Mouse (Mus musculus): ENCODE measurements at regions not wholly inside any gene's neighbourhood (a gene's known extent, or its start where the extent isn't known, plus 50 kb on each side); places are given as distances from the start of the nearest gene placed in this dataset.

- no peaks in the 10 kb centered on the region for H3K27me3 ChIP-seq (ENCODE audit: insufficient read depth, low read length)
- no peaks in the 10 kb centered on the region for H3K4me1 ChIP-seq (replicated peaks; ENCODE audit: low read depth, low read length)
- H3K9me3 ChIP-seq (ENCODE audit: low read length), result no peaks in the 10 kb centered on the region
- TF ChIP-seq CTCF (conservative IDR thresholded peaks at IDR 0.05; ENCODE audit: low read length), result no peak
- no peak for TF ChIP-seq NANOG (IDR thresholded peaks at IDR 0.05; ENCODE audit: borderline replicate concordance, low read length)
- TF ChIP-seq POU5F1 (IDR thresholded peaks at IDR 0.05; ENCODE audit: borderline replicate concordance, low read length), result no peak
- H3K36me3 ChIP-seq (ENCODE audit: insufficient read depth, low read length), result no peaks in the 10 kb centered on the region
- no peak overlapping the region for H3K4me3 ChIP-seq (replicated peaks; ENCODE audit: low read length)
Observed at GRCm38 (mm10) chr16:77889348-77889747, 287.5 kb upstream of the Gm11146 start.

- H3K9me3 ChIP-seq (ENCODE audit: low read length), result no peaks in the 10 kb centered on the region
- H3K4me1 ChIP-seq (replicated peaks; ENCODE audit: low read depth, low read length), result no peaks in the 10 kb centered on the region
- no peaks in the 10 kb centered on the region for H3K36me3 ChIP-seq (ENCODE audit: insufficient read depth, low read length)
- no peaks in the 10 kb centered on the region for H3K27me3 ChIP-seq (ENCODE audit: insufficient read depth, low read length)
- no peak overlapping the region for H3K4me3 ChIP-seq (replicated peaks; ENCODE audit: low read length)
- no peak for TF ChIP-seq CTCF (conservative IDR thresholded peaks at IDR 0.05; ENCODE audit: low read length)
- no peak for TF ChIP-seq POU5F1 (IDR thresholded peaks at IDR 0.05; ENCODE audit: borderline replicate concordance, low read length)
- TF ChIP-seq NANOG (IDR thresholded peaks at IDR 0.05; ENCODE audit: borderline replicate concordance, low read length), result no peak
Observed at GRCm38 (mm10) chr16:77885060-77885679, 283.3 kb upstream of the Gm11146 start.

- H3K4me3 ChIP-seq (replicated peaks; ENCODE audit: low read length), result no peak overlapping the region
- H3K27me3 ChIP-seq (ENCODE audit: insufficient read depth, low read length), result no peaks in the 10 kb centered on the region
- H3K9me3 ChIP-seq (ENCODE audit: low read length), result no peaks in the 10 kb centered on the region
- TF ChIP-seq POU5F1 (IDR thresholded peaks at IDR 0.05; ENCODE audit: borderline replicate concordance, low read length) (no peak), CTCF (conservative IDR thresholded peaks at IDR 0.05; ENCODE audit: low read length) (no peak), NANOG (IDR thresholded peaks at IDR 0.05; ENCODE audit: borderline replicate concordance, low read length) (no peak)
- no peaks in the 10 kb centered on the region for H3K36me3 ChIP-seq (ENCODE audit: insufficient read depth, low read length)
- H3K4me1 ChIP-seq (replicated peaks; ENCODE audit: low read depth, low read length), result no peaks in the 10 kb centered on the region
Observed at GRCm38 (mm10) chr16:77884495-77884894, 282.6 kb upstream of the Gm11146 start.

- no peaks in the 10 kb centered on the region for H3K4me1 ChIP-seq (replicated peaks; ENCODE audit: low read depth, low read length)
- no peaks in the 10 kb centered on the region for H3K27me3 ChIP-seq (ENCODE audit: insufficient read depth, low read length)
- no peaks in the 10 kb centered on the region for H3K9me3 ChIP-seq (ENCODE audit: low read length)
- H3K36me3 ChIP-seq (ENCODE audit: insufficient read depth, low read length), result no peaks in the 10 kb centered on the region
- TF ChIP-seq NANOG (IDR thresholded peaks at IDR 0.05; ENCODE audit: borderline replicate concordance, low read length), result no peak
- TF ChIP-seq CTCF (conservative IDR thresholded peaks at IDR 0.05; ENCODE audit: low read length), result no peak
- no peak for TF ChIP-seq POU5F1 (IDR thresholded peaks at IDR 0.05; ENCODE audit: borderline replicate concordance, low read length)
- H3K4me3 ChIP-seq (replicated peaks; ENCODE audit: low read length), result no peak overlapping the region
Observed at GRCm38 (mm10) chr16:77877006-77877405, 275.1 kb upstream of the Gm11146 start.

- TF ChIP-seq POU5F1 (IDR thresholded peaks at IDR 0.05; ENCODE audit: borderline replicate concordance, low read length), result no peak
- TF ChIP-seq CTCF (conservative IDR thresholded peaks at IDR 0.05; ENCODE audit: low read length), result no peak
- TF ChIP-seq NANOG (IDR thresholded peaks at IDR 0.05; ENCODE audit: borderline replicate concordance, low read length), result no peak
- no peaks in the 10 kb centered on the region for H3K9me3 ChIP-seq (ENCODE audit: low read length)
- H3K36me3 ChIP-seq (ENCODE audit: insufficient read depth, low read length), result no peaks in the 10 kb centered on the region
- H3K4me1 ChIP-seq (replicated peaks; ENCODE audit: low read depth, low read length), result no peaks in the 10 kb centered on the region
- H3K27me3 ChIP-seq (ENCODE audit: insufficient read depth, low read length), result no peaks in the 10 kb centered on the region
- H3K4me3 ChIP-seq (replicated peaks; ENCODE audit: low read length), result no peak overlapping the region
Observed at GRCm38 (mm10) chr16:77863246-77863645, 261.4 kb upstream of the Gm11146 start.

GRCm38 (mm10) chr16:77852066-77852781, 250.3 kb upstream of the Gm11146 start:
- Histone ChIP-seq H3K4me3 (replicated peaks; ENCODE audit: low read length) (no peak overlapping the region), H3K4me1 (replicated peaks; ENCODE audit: low read depth, low read length) (no peaks in the 10 kb centered on the region), H3K9me3 (ENCODE audit: low read length) (0 out of 2 replicates have a peak, but pooled peaks cover under 1% of the 10 kb centered on the region), H3K36me3 (ENCODE audit: insufficient read depth, low read length) (no peaks in the 10 kb centered on the region), H3K27me3 (ENCODE audit: insufficient read depth, low read length) (no peaks in the 10 kb centered on the region)
- TF ChIP-seq NANOG (IDR thresholded peaks at IDR 0.05; ENCODE audit: borderline replicate concordance, low read length), result no peak
- no peak for TF ChIP-seq POU5F1 (IDR thresholded peaks at IDR 0.05; ENCODE audit: borderline replicate concordance, low read length)
- TF ChIP-seq CTCF (conservative IDR thresholded peaks at IDR 0.05; ENCODE audit: low read length), result no peak

GRCm38 (mm10) chr16:77851206-77852065, 249.5 kb upstream of the Gm11146 start:
- Histone ChIP-seq H3K4me3 (replicated peaks; ENCODE audit: low read length) (no peak overlapping the region), H3K9me3 (ENCODE audit: low read length) (0 out of 2 replicates have a peak, but pooled peaks cover 7% of the 10 kb centered on the region), H3K36me3 (ENCODE audit: insufficient read depth, low read length) (no peaks in the 10 kb centered on the region), H3K27me3 (ENCODE audit: insufficient read depth, low read length) (no peaks in the 10 kb centered on the region), H3K4me1 (replicated peaks; ENCODE audit: low read depth, low read length) (no peaks in the 10 kb centered on the region)
- no peak for TF ChIP-seq POU5F1 (IDR thresholded peaks at IDR 0.05; ENCODE audit: borderline replicate concordance, low read length)
- TF ChIP-seq NANOG (IDR thresholded peaks at IDR 0.05; ENCODE audit: borderline replicate concordance, low read length), result no peak
- no peak for TF ChIP-seq CTCF (conservative IDR thresholded peaks at IDR 0.05; ENCODE audit: low read length)

- no peaks in the 10 kb centered on the region for H3K27me3 ChIP-seq (ENCODE audit: insufficient read depth, low read length)
- no peaks in the 10 kb centered on the region for H3K9me3 ChIP-seq (ENCODE audit: low read length)
- TF ChIP-seq POU5F1 (IDR thresholded peaks at IDR 0.05; ENCODE audit: borderline replicate concordance, low read length) (no peak), NANOG (IDR thresholded peaks at IDR 0.05; ENCODE audit: borderline replicate concordance, low read length) (no peak), CTCF (conservative IDR thresholded peaks at IDR 0.05; ENCODE audit: low read length) (no peak)
- H3K36me3 ChIP-seq (ENCODE audit: insufficient read depth, low read length), result no peaks in the 10 kb centered on the region
- no peaks in the 10 kb centered on the region for H3K4me1 ChIP-seq (replicated peaks; ENCODE audit: low read depth, low read length)
- no peak overlapping the region for H3K4me3 ChIP-seq (replicated peaks; ENCODE audit: low read length)
Observed at GRCm38 (mm10) chr16:77835767-77836166, 233.9 kb upstream of the Gm11146 start.

Measured in E14TG2a.4 (cell line).